Mouse (Mus musculus) skeletal muscle tissue, adult 2 months (tissue): ENCODE results near the gene Kdm5b.
A peak's percentile ranks its signal among the peaks of the same experiment; 100 is the strongest.

Source experiments
- DNase-seq: peaks from one replicate; pipeline ENCODE4 v3.0.0-alpha.2; 2012; ENCODE audit warnings: low read depth, low spot score

Kdm5b gene

GRCm38 (mm10) chr1:134549632-134550132 is 10.3 kb upstream of the Kdm5b start, which contains the start of gene Mgat4e:
Gene Mgat4e, minus strand, starts transcription at chr1:134549682.
- no peak for DNase-seq

GRCm38 (mm10) chr1:134551869-134552268 is 8.1 kb upstream of the Kdm5b start:
- DNase-seq, result no peak

GRCm38 (mm10) chr1:134552396-134552795 is 7.6 kb upstream of the Kdm5b start:
- no peak for DNase-seq

- DNase-seq, result no peak
Observed at GRCm38 (mm10) chr1:134555240-134555870, 4.6 kb upstream of the Kdm5b start.

GRCm38 (mm10) chr1:134555871-134556670 is 3.9 kb upstream of the Kdm5b start:
- no peak for DNase-seq

- peak; percentile 94 for DNase-seq
Observed at GRCm38 (mm10) chr1:134556671-134557218, 3.2 kb upstream of the Kdm5b start.

- DNase-seq, result no peak
Observed at GRCm38 (mm10) chr1:134558511-134558910, 1.5 kb upstream of the Kdm5b start.

- DNase-seq, result no peak
Observed at GRCm38 (mm10) chr1:134559226-134559625, 745 bp upstream of the Kdm5b start.

- DNase-seq, result no peak
Observed at GRCm38 (mm10) chr1:134560396-134560795, 425 bp downstream of the Kdm5b start.

- no peak for DNase-seq
Observed at GRCm38 (mm10) chr1:134560801-134561769, 1.1 kb downstream of the Kdm5b start.

- no peak for DNase-seq
Observed at GRCm38 (mm10) chr1:134561770-134562143, 1.8 kb downstream of the Kdm5b start.

GRCm38 (mm10) chr1:134562457-134562856 is 2.5 kb downstream of the Kdm5b start:
- DNase-seq, result no peak

- DNase-seq, result no peak
Observed at GRCm38 (mm10) chr1:134563726-134564125, 3.8 kb downstream of the Kdm5b start.

GRCm38 (mm10) chr1:134567511-134567910 is 7.5 kb downstream of the Kdm5b start:
- no peak for DNase-seq

- DNase-seq, result no peak
Observed at GRCm38 (mm10) chr1:134570171-134570570, 10.2 kb downstream of the Kdm5b start.

- DNase-seq, result no peak
Observed at GRCm38 (mm10) chr1:134570631-134571030, 10.7 kb downstream of the Kdm5b start.

- no peak for DNase-seq
Observed at GRCm38 (mm10) chr1:134573300-134573931, 13.4 kb downstream of the Kdm5b start.

- DNase-seq, result no peak
Observed at GRCm38 (mm10) chr1:134573932-134574315, 14.0 kb downstream of the Kdm5b start.

GRCm38 (mm10) chr1:134577384-134578120 is 17.6 kb downstream of the Kdm5b start:
- no peak for DNase-seq

- no peak for DNase-seq
Observed at GRCm38 (mm10) chr1:134580796-134581195, 20.8 kb downstream of the Kdm5b start.
